Mouse (Mus musculus): ENCODE measurements around the gene Iqck. TPM values are rescaled to one million over a fixed set of nuclear protein-coding genes. Genes with fewer than 3 reads are reported as not detected.
A peak's percentile ranks its signal among the peaks of the same experiment; 100 is the strongest.

The Iqck gene
- 1.1 TPM in 2 replicates for polyA plus RNA-seq (2012; rRNA removed)

- TF ChIP-seq POLR2A (IDR thresholded peaks at IDR 0.05; ENCODE audit: control insufficient read depth, extremely low read depth, insufficient read depth, low read length, poor library complexity): peak; percentile 29; the same call in 1 of the 2 replicates
- no peak for TF ChIP-seq CTCF (IDR thresholded peaks at IDR 0.05; ENCODE audit: borderline replicate concordance, control insufficient read depth, extremely low read depth, insufficient read depth, low read length, poor library complexity)
- peak within 1 kb of the TSS; percentile 87 for H3K4me3 ChIP-seq (ENCODE audit: control insufficient read depth, insufficient read depth, low read length)
- H3K27ac ChIP-seq (ENCODE audit: control insufficient read depth, insufficient read depth, low read length): no peak within 1 kb of the TSS
- WGBS: under 1% methylated on average over 57 of the region's 57 CpGs
- H3K4me1 ChIP-seq (replicated peaks; ENCODE audit: control insufficient read depth, insufficient read depth, low read length): peaks cover 9% of the 10 kb centered on the region
- peak; percentile 91 for DNase-seq
- no peaks in the 10 kb centered on the region for H3K27me3 ChIP-seq (ENCODE audit: control insufficient read depth, insufficient read depth, low read length)
- peaks cover 2% of the 10 kb centered on the region for H3K36me3 ChIP-seq (ENCODE audit: control insufficient read depth, insufficient read depth, low read length)
Observed at GRCm38 (mm10) chr7:118855171-118855876, at the start of gene Iqck. Iqck (plus strand) TSS chr7:118855752.

GRCm38 (mm10) chr7:118806631-118807411, 48.7 kb upstream of the Iqck start:
- H3K36me3 ChIP-seq (ENCODE audit: control insufficient read depth, insufficient read depth, low read length): peaks cover 9% of the 10 kb centered on the region; the same call in 1 of the 2 replicates
- H3K4me1 ChIP-seq (replicated peaks; ENCODE audit: control insufficient read depth, insufficient read depth, low read length): no peaks in the 10 kb centered on the region
- no peak overlapping the region for H3K27ac ChIP-seq (ENCODE audit: control insufficient read depth, insufficient read depth, low read length)
- no peak for DNase-seq
- H3K27me3 ChIP-seq (ENCODE audit: control insufficient read depth, insufficient read depth, low read length): no peaks in the 10 kb centered on the region
- no peak overlapping the region for H3K4me3 ChIP-seq (ENCODE audit: control insufficient read depth, insufficient read depth, low read length)
- WGBS: 94% methylated on average over 16 of the region's 16 CpGs
- no peak for TF ChIP-seq CTCF (IDR thresholded peaks at IDR 0.05; ENCODE audit: borderline replicate concordance, control insufficient read depth, extremely low read depth, insufficient read depth, low read length, poor library complexity)
- TF ChIP-seq POLR2A (IDR thresholded peaks at IDR 0.05; ENCODE audit: control insufficient read depth, extremely low read depth, insufficient read depth, low read length, poor library complexity): no peak

- Histone ChIP-seq H3K27ac (ENCODE audit: control insufficient read depth, insufficient read depth, low read length) (no peak overlapping the region), H3K4me3 (ENCODE audit: control insufficient read depth, insufficient read depth, low read length) (no peak overlapping the region), H3K27me3 (ENCODE audit: control insufficient read depth, insufficient read depth, low read length) (no peaks in the 10 kb centered on the region), H3K36me3 (ENCODE audit: control insufficient read depth, insufficient read depth, low read length) (peaks cover 9% of the 10 kb centered on the region; the same call in 1 of the 2 replicates), H3K4me1 (replicated peaks; ENCODE audit: control insufficient read depth, insufficient read depth, low read length) (no peaks in the 10 kb centered on the region)
- WGBS: 88% methylated on average over 8 of the region's 8 CpGs
- TF ChIP-seq CTCF (IDR thresholded peaks at IDR 0.05; ENCODE audit: borderline replicate concordance, control insufficient read depth, extremely low read depth, insufficient read depth, low read length, poor library complexity): no peak
- no peak for TF ChIP-seq POLR2A (IDR thresholded peaks at IDR 0.05; ENCODE audit: control insufficient read depth, extremely low read depth, insufficient read depth, low read length, poor library complexity)
- no peak for DNase-seq
Observed at GRCm38 (mm10) chr7:118807899-118808298, 47.7 kb upstream of the Iqck start.

- Histone ChIP-seq H3K36me3 (ENCODE audit: control insufficient read depth, insufficient read depth, low read length) (peaks cover 20% of the 10 kb centered on the region; the same call in 1 of the 2 replicates), H3K27me3 (ENCODE audit: control insufficient read depth, insufficient read depth, low read length) (no peaks in the 10 kb centered on the region), H3K4me3 (ENCODE audit: control insufficient read depth, insufficient read depth, low read length) (no peak overlapping the region), H3K27ac (ENCODE audit: control insufficient read depth, insufficient read depth, low read length) (no peak overlapping the region), H3K4me1 (replicated peaks; ENCODE audit: control insufficient read depth, insufficient read depth, low read length) (no peaks in the 10 kb centered on the region)
- 95% methylated on average over 12 of the region's 12 CpGs for WGBS
- no peak for DNase-seq
- TF ChIP-seq POLR2A (IDR thresholded peaks at IDR 0.05; ENCODE audit: control insufficient read depth, extremely low read depth, insufficient read depth, low read length, poor library complexity) (no peak), CTCF (IDR thresholded peaks at IDR 0.05; ENCODE audit: borderline replicate concordance, control insufficient read depth, extremely low read depth, insufficient read depth, low read length, poor library complexity) (no peak)
Observed at GRCm38 (mm10) chr7:118811407-118812106, 44.0 kb upstream of the Iqck start.

- WGBS: 99% methylated on average over 4 of the region's 4 CpGs
Observed at GRCm38 (mm10) chr7:118813592-118813991, 42.0 kb upstream of the Iqck start.

GRCm38 (mm10) chr7:118816275-118816674, 39.3 kb upstream of the Iqck start:
- H3K4me3 ChIP-seq (ENCODE audit: control insufficient read depth, insufficient read depth, low read length): no peak overlapping the region
- TF ChIP-seq POLR2A (IDR thresholded peaks at IDR 0.05; ENCODE audit: control insufficient read depth, extremely low read depth, insufficient read depth, low read length, poor library complexity): no peak
- TF ChIP-seq CTCF (IDR thresholded peaks at IDR 0.05; ENCODE audit: borderline replicate concordance, control insufficient read depth, extremely low read depth, insufficient read depth, low read length, poor library complexity): no peak
- no peaks in the 10 kb centered on the region for H3K4me1 ChIP-seq (replicated peaks; ENCODE audit: control insufficient read depth, insufficient read depth, low read length)
- peaks cover 20% of the 10 kb centered on the region; the same call in 1 of the 2 replicates for H3K36me3 ChIP-seq (ENCODE audit: control insufficient read depth, insufficient read depth, low read length)
- no peaks in the 10 kb centered on the region for H3K27me3 ChIP-seq (ENCODE audit: control insufficient read depth, insufficient read depth, low read length)
- 99% methylated on average over 3 of the region's 3 CpGs for WGBS
- no peak for DNase-seq
- H3K27ac ChIP-seq (ENCODE audit: control insufficient read depth, insufficient read depth, low read length): no peak overlapping the region

More at GRCm38 (mm10) chr7:118813592-118813991, 42.0 kb upstream of the Iqck start:
- no peak for DNase-seq
- H3K4me1 ChIP-seq (replicated peaks; ENCODE audit: control insufficient read depth, insufficient read depth, low read length): no peaks in the 10 kb centered on the region
- peaks cover 20% of the 10 kb centered on the region; the same call in 1 of the 2 replicates for H3K36me3 ChIP-seq (ENCODE audit: control insufficient read depth, insufficient read depth, low read length)
- H3K27me3 ChIP-seq (ENCODE audit: control insufficient read depth, insufficient read depth, low read length): no peaks in the 10 kb centered on the region
- TF ChIP-seq CTCF (IDR thresholded peaks at IDR 0.05; ENCODE audit: borderline replicate concordance, control insufficient read depth, extremely low read depth, insufficient read depth, low read length, poor library complexity) (no peak), POLR2A (IDR thresholded peaks at IDR 0.05; ENCODE audit: control insufficient read depth, extremely low read depth, insufficient read depth, low read length, poor library complexity) (no peak)
- H3K4me3 ChIP-seq (ENCODE audit: control insufficient read depth, insufficient read depth, low read length): no peak overlapping the region
- no peak overlapping the region for H3K27ac ChIP-seq (ENCODE audit: control insufficient read depth, insufficient read depth, low read length)
